Mouse (Mus musculus) spleen, postnatal 0 days (tissue): ENCODE results near the gene Dnah2. TPM values are rescaled to one million over a fixed set of nuclear protein-coding genes. Genes with fewer than 3 reads are reported as not detected.

Source experiments
- polyA plus RNA-seq: library from polyadenylated mRNA; unstranded; fragments of >200 nt; fragmentation: Nextera tagmentation; extraction: Ambion mirVana; gene quantifications from 2 replicates; pipeline ENCODE4 v1.2.1, GENCODE M21; 2015

Gene Dnah2
- polyA plus RNA-seq = 0.06 and 0.21 TPM in 2 replicates

DNA sequence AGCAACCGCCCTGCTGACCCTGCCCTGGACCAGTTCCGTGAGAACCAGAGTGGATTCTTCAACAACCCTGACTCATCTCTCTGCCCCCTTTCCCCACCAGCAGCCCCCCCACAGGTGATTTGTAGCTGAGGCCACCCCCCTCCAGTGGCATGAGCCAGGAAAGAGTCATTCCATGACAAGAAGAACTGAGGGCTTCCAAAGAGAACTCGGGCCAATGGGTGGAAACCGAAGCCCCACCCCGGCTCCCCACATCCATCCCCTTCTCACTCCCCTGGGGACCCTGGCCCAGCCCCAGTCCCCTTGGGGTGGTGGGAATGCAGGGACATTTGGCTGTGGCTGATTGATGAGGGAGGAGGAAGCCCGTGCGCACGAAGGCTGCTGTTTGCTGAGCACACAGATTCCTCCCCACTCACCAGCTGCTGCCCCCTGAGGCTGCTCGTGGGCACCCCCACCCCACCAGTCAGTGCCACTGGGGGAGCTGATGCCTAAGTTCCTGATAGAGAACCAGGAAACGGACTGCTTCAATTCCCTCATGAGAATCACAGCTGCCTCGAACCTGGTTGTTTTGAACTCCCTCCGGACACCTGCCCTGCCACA is at the start of gene Dnah2:
TSS of gene Dnah2 (minus strand) at position 51 of the 597 bp plus-strand sequence.

DNA sequence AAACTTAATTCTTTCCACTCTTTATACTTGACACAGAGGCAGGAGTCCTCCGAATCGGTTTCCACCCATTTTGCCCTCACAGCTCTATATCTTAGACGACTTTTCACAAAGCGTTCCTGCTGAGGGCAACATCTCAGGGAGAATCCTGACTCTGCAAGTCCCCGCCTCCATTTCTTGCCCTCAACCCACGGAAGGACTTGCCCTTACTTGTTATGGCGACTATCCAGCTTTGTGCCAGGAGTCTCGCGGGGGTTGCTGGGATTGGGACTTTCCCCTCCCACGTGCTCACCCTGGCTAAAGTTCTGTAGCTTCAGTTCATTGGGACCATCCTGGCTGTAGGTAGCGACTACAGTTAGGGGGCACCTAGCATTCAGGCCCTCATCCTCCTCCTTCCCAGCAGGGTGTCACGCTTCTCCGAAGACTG is 31.2 kb upstream of the Dnah2 start, which contains the start of the genes Wrap53 and Trp53:
TSS of gene Wrap53 (minus strand) at position 165 of the 424 bp plus-strand sequence.
TSS of gene Trp53 (plus strand) at position 269 of the 424 bp plus-strand sequence.

DNA sequence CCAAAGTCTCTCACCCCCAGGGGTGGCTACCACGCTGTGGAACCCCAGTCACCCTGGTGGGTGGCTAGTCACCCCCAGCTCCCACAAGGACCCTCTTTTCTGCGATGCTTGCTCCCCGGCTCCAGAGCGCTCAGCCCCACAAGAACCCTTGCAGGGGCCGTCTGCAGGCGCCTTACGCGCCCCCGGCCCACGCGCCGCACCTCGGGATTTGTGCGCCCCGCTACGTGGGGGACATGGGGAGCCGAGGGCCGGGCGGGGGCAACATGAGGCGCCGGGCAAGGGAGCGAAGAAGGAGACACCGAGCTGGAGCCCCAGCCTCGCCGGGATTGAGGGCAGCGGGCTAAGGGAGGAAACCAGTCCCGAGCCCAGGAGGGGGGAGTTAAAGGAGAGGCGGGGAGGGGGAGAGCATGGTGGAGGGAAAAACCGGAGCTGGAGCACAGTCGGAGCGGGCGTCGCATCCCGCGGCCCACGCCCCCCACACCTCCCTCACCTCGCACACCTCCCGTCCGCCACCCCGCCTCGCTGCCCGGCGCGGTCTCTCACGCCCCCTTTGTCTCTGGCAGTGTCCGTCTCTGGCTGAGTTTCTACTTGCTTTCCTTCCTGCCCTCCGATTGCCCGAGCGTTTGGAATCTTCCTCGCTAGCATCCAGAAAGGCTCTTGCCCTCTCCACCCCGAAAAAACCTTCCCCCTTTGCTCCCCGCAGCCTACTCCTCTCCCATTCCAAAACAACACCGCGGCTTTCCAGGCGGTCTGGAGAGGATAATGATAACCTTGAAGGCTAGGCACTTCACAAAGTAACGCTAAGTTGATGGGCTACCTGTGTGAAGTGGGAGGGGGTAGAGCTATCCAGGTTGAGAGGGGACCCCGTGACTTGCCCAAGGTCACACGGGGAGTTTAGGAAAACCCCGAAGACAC is 11.2 kb upstream of the Dnah2 start, which contains the start of gene Efnb3:
TSS of gene Efnb3 (minus strand) at position 355 of the 915 bp plus-strand sequence.

DNA sequence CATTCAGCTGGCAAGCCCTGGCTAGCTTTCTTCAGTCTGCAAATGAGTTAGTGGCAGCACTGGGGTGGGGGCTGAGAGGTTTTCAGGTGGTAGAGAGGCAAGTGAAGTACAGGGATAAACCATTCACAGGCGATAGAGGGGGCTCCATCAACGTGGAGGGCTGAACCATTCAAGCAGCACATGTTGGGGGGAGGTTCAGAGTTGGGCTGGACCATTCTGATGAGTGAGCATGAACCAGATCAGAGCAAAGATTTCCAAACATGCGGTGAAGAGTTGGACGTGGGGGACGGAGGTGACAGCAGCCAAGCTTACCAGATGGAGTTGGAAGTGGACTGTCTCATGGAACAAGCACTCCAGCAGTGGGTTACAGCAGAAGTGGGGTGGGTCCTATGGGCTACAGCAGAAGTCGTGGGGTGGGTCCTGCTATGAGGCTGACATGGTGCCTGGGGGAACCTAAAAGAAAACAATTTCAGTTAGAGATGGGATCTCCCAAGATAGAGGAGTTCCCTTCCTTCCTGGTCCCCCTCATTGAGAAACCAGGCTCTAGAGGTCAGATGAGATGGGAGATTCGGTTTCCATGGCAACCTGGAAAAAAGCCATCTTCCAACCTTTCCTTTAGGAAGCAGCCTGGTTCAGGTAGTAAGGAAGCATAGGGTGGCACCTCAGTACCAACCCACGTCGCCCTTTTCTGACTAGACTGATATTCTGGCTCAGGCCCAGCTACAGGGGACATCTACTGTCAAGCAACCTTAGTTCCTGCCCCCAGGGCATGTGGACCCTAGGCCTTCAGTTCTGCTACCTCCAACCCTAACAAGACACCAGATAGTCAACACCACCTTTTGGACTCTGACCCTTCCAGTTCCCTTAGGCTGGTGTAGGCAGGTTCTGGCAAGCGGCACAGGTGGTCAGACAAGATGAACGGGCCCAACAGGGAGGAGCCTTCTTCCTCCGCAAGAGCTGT is 135.4 kb downstream of the Dnah2 start, which contains the start of gene Kdm6b:
TSS of gene Kdm6b (minus strand) at position 455 of the 961 bp plus-strand sequence.

DNA sequence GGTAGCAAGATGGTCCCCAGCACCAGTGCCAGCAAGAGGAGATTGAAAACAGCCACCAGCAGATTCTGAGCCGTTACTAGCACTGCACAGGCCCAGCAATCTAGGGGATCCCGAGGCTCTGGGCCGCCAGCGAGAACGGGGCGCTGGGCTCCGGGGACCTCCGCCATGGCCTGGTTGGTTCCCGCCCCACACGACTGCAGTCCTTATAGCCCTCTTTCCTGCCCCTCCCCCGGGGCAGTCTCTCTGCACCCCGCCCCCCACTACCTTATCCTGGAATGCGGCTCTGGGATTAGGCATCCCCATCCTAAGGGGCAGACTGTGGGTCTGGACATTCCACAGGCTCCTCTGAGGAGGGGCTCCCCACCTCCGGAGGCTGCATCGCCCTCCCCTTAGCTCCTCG is 150.9 kb downstream of the Dnah2 start, which contains the start of gene Tmem88:
TSS of gene Tmem88 (minus strand) at position 176 of the 400 bp plus-strand sequence.

DNA sequence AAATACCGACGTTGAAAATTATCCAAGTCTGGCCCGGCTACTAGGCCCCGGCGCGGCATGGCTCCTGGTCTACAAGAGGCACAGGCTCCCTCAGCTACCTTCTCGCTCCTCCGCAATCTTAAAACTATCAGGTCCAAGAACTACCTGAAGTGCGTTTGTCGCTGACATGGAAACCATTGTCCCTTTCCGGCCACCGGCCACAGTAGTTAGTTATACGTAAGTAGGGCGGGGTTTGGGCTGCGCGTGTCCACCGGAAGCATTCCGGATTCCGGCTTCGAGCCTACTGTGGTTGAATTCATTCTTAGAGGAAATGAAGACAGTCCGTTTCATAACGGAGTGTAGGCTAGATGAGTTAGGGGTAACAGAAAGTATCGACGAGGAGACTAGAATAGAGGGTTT is 153.7 kb downstream of the Dnah2 start, which contains the start of the genes Naa38 and Cyb5d1:
TSS of gene Naa38 (plus strand) at position 253 of the 399 bp plus-strand sequence.
TSS of gene Cyb5d1 (minus strand) at position 397 of the 399 bp plus-strand sequence.

Other genes starting within 250 kb of the Dnah2 start
- gene Cntrob, start 225.3 kb downstream of the Dnah2 start, polyA plus RNA-seq = 10.3 and 12.8 TPM in 2 replicates
- 94.9 and 97.1 TPM in 2 replicates for gene Trappc1, start 225.1 kb downstream of the Dnah2 start, polyA plus RNA-seq
- gene Kcnab3, start 222.9 kb downstream of the Dnah2 start, polyA plus RNA-seq = 0.30 and 0.55 TPM in 2 replicates
- gene Rnf227, start 208.6 kb downstream of the Dnah2 start, polyA plus RNA-seq = 3.1 and 4.2 TPM in 2 replicates
- 9.3 and 10.9 TPM in 2 replicates for gene Chd3, start 179.7 kb downstream of the Dnah2 start, polyA plus RNA-seq
- 115 and 122 TPM in 2 replicates for gene Naa38, start 153.6 kb downstream of the Dnah2 start, polyA plus RNA-seq
- 8.1 and 10.1 TPM in 2 replicates for gene Cyb5d1, start 153.5 kb downstream of the Dnah2 start, polyA plus RNA-seq
- gene Tmem88, start 150.9 kb downstream of the Dnah2 start, polyA plus RNA-seq = 25.2 and 29.9 TPM in 2 replicates
- 12.5 and 16.9 TPM in 2 replicates for gene Kdm6b, start 135.4 kb downstream of the Dnah2 start, polyA plus RNA-seq
- gene Efnb3, start 11.1 kb upstream of the Dnah2 start, polyA plus RNA-seq = 1.1 and 1.8 TPM in 2 replicates
- gene Wrap53, start 31.1 kb upstream of the Dnah2 start, polyA plus RNA-seq = 19.3 and 21.3 TPM in 2 replicates
- gene Trp53, start 31.2 kb upstream of the Dnah2 start, polyA plus RNA-seq = 80.6 and 88.9 TPM in 2 replicates
- 20.4 and 20.8 TPM in 2 replicates for gene Atp1b2, start 56.8 kb upstream of the Dnah2 start, polyA plus RNA-seq
- not detected in 2 replicates for gene Shbg, start 68.8 kb upstream of the Dnah2 start, polyA plus RNA-seq
- 7.3 and 7.9 TPM in 2 replicates for gene Sat2, start 72.9 kb upstream of the Dnah2 start, polyA plus RNA-seq
- gene Fxr2, start 83.9 kb upstream of the Dnah2 start, polyA plus RNA-seq = 11.5 and 12.6 TPM in 2 replicates
- gene Sox15, start 106.2 kb upstream of the Dnah2 start, polyA plus RNA-seq = 0.19 and 0.25 TPM in 2 replicates
- 44.5 and 46.1 TPM in 2 replicates for gene Mpdu1, start 113.5 kb upstream of the Dnah2 start, polyA plus RNA-seq
- gene Cd68, start 117.0 kb upstream of the Dnah2 start, polyA plus RNA-seq = 25.2 and 39.1 TPM in 2 replicates
- gene Eif4a1, start 123.3 kb upstream of the Dnah2 start, polyA plus RNA-seq = 272 and 275 TPM in 2 replicates
- 37.0 and 38.4 TPM in 2 replicates for gene Senp3, start 133.0 kb upstream of the Dnah2 start, polyA plus RNA-seq
- gene Tnfsf13, start 136.7 kb upstream of the Dnah2 start, polyA plus RNA-seq = 0.64 and 0.78 TPM in 2 replicates
- 4.4 and 5.2 TPM in 2 replicates for gene Tnfsf12, start 146.7 kb upstream of the Dnah2 start, polyA plus RNA-seq
- 2.1 and 2.8 TPM in 2 replicates for gene Tnfsfm13, start 147.0 kb upstream of the Dnah2 start, polyA plus RNA-seq
- 15.2 and 15.8 TPM in 2 replicates for gene Polr2a, start 209.5 kb upstream of the Dnah2 start, polyA plus RNA-seq
- 0.07 and 0.08 TPM in 2 replicates for gene Slc35g3, start 212.9 kb upstream of the Dnah2 start, polyA plus RNA-seq
- gene Zbtb4, start 216.8 kb upstream of the Dnah2 start, polyA plus RNA-seq = 1.3 and 1.9 TPM in 2 replicates
- 0.99 and 1.5 TPM in 2 replicates for gene Chrnb1, start 246.8 kb upstream of the Dnah2 start, polyA plus RNA-seq